Mouse (Mus musculus): ENCODE data around the gene Nhlrc4. TPM values are rescaled to one million over a fixed set of nuclear protein-coding genes. Genes with fewer than 3 reads are reported as not detected.

The Nhlrc4 gene
- polyA plus RNA-seq, 1 experiment from 2014 or later = 0.46 TPM

Other genes starting within 250 kb of the Nhlrc4 start
- 2.6 and 2.9 TPM in 2 replicates for gene Gng13, start 227.8 kb downstream of the Nhlrc4 start, polyA plus RNA-seq (2015; fragmentation: Nextera tagmentation; extraction: Ambion mirVana)
- gene Chtf18, start 217.5 kb downstream of the Nhlrc4 start, polyA plus RNA-seq (2015; fragmentation: Nextera tagmentation; extraction: Ambion mirVana) = 23.5 and 26.8 TPM in 2 replicates
- gene Rpusd1, start 217.3 kb downstream of the Nhlrc4 start, polyA plus RNA-seq (2015; fragmentation: Nextera tagmentation; extraction: Ambion mirVana) = 16.4 and 17.0 TPM in 2 replicates
- gene Mslnl, start 208.9 kb downstream of the Nhlrc4 start, polyA plus RNA-seq (2015; fragmentation: Nextera tagmentation; extraction: Ambion mirVana) = 0.06 TPM in 1 of 2 replicates, not detected in the other
- gene Msln, start 190.6 kb downstream of the Nhlrc4 start, polyA plus RNA-seq (2015; fragmentation: Nextera tagmentation; extraction: Ambion mirVana) = 21.6 and 22.1 TPM in 2 replicates
- gene Narfl, start 171.2 kb downstream of the Nhlrc4 start, polyA plus RNA-seq (2015; fragmentation: Nextera tagmentation; extraction: Ambion mirVana) = 29.0 and 31.5 TPM in 2 replicates
- 37.9 and 41.5 TPM in 2 replicates for gene Haghl, start 159.3 kb downstream of the Nhlrc4 start, polyA plus RNA-seq (2015; fragmentation: Nextera tagmentation; extraction: Ambion mirVana)
- 0.15 and 0.40 TPM in 2 replicates for gene Ccdc78, start 158.4 kb downstream of the Nhlrc4 start, polyA plus RNA-seq (2015; fragmentation: Nextera tagmentation; extraction: Ambion mirVana)
- 82.5 and 101 TPM in 2 replicates for gene Fam173a, start 152.1 kb downstream of the Nhlrc4 start, polyA plus RNA-seq (2015; fragmentation: Nextera tagmentation; extraction: Ambion mirVana)
- not detected in 2 replicates for gene AC134908.4, start 149.3 kb downstream of the Nhlrc4 start, polyA plus RNA-seq (2015; fragmentation: Nextera tagmentation; extraction: Ambion mirVana)
- 41.9 and 45.6 TPM in 2 replicates for gene Metrn, start 147.8 kb downstream of the Nhlrc4 start, polyA plus RNA-seq (2015; fragmentation: Nextera tagmentation; extraction: Ambion mirVana)
- gene Fbxl16, start 135.9 kb downstream of the Nhlrc4 start, polyA plus RNA-seq (2015; fragmentation: Nextera tagmentation; extraction: Ambion mirVana) = 3.1 and 4.1 TPM in 2 replicates
- 25.4 and 27.7 TPM in 2 replicates for gene Wdr24, start 121.3 kb downstream of the Nhlrc4 start, polyA plus RNA-seq (2015; fragmentation: Nextera tagmentation; extraction: Ambion mirVana)
- 45.1 and 49.4 TPM in 2 replicates for gene Jmjd8, start 116.1 kb downstream of the Nhlrc4 start, polyA plus RNA-seq (2015; fragmentation: Nextera tagmentation; extraction: Ambion mirVana)
- gene Stub1, start 111.6 kb downstream of the Nhlrc4 start, polyA plus RNA-seq (2015; fragmentation: Nextera tagmentation; extraction: Ambion mirVana) = 297 and 322 TPM in 2 replicates
- gene Rhbdl1, start 107.7 kb downstream of the Nhlrc4 start, polyA plus RNA-seq (2015; fragmentation: Nextera tagmentation; extraction: Ambion mirVana) = 1.8 and 1.9 TPM in 2 replicates
- gene Gm20683, start 103.2 kb downstream of the Nhlrc4 start, polyA plus RNA-seq (2015; fragmentation: Nextera tagmentation; extraction: Ambion mirVana) = 1.1 and 2.4 TPM in 2 replicates
- 19.2 and 22.1 TPM in 2 replicates for gene Rhot2, start 100.1 kb downstream of the Nhlrc4 start, polyA plus RNA-seq (2015; fragmentation: Nextera tagmentation; extraction: Ambion mirVana)
- gene Wdr90, start 83.5 kb downstream of the Nhlrc4 start, polyA plus RNA-seq (2015; fragmentation: Nextera tagmentation; extraction: Ambion mirVana) = 14.0 and 18.7 TPM in 2 replicates
- 73.0 and 77.0 TPM in 2 replicates for gene Mcrip2, start 76.2 kb downstream of the Nhlrc4 start, polyA plus RNA-seq (2015; fragmentation: Nextera tagmentation; extraction: Ambion mirVana)
- 53.5 and 67.8 TPM in 2 replicates for gene Mettl26, start 69.9 kb downstream of the Nhlrc4 start, polyA plus RNA-seq (2015; fragmentation: Nextera tagmentation; extraction: Ambion mirVana)
- gene Wfikkn1, start 64.1 kb downstream of the Nhlrc4 start, polyA plus RNA-seq (2015; fragmentation: Nextera tagmentation; extraction: Ambion mirVana) = 0.29 and 0.36 TPM in 2 replicates
- gene Rab40c, start 25.2 kb downstream of the Nhlrc4 start, polyA plus RNA-seq (2015; fragmentation: Nextera tagmentation; extraction: Ambion mirVana) = 21.4 and 24.9 TPM in 2 replicates
- 52.1 and 56.4 TPM in 2 replicates for gene Pigq, start within 50 bp of the Nhlrc4 start, polyA plus RNA-seq (2015; fragmentation: Nextera tagmentation; extraction: Ambion mirVana)
- gene A930017K11Rik, start 7.6 kb upstream of the Nhlrc4 start, polyA plus RNA-seq (2015; fragmentation: Nextera tagmentation; extraction: Ambion mirVana) = 0.20 and 0.28 TPM in 2 replicates
- 18.5 and 25.1 TPM in 2 replicates for gene Capn15, start 40.8 kb upstream of the Nhlrc4 start, polyA plus RNA-seq (2015; fragmentation: Nextera tagmentation; extraction: Ambion mirVana)
- 12.4 and 13.6 TPM in 2 replicates for gene Rab11fip3, start 124.6 kb upstream of the Nhlrc4 start, polyA plus RNA-seq (2015; fragmentation: Nextera tagmentation; extraction: Ambion mirVana)
- 39.4 and 42.7 TPM in 2 replicates for gene Decr2, start 145.4 kb upstream of the Nhlrc4 start, polyA plus RNA-seq (2015; fragmentation: Nextera tagmentation; extraction: Ambion mirVana)
- 96.7 and 107 TPM in 2 replicates for gene Nme4, start 150.6 kb upstream of the Nhlrc4 start, polyA plus RNA-seq (2015; fragmentation: Nextera tagmentation; extraction: Ambion mirVana)
- 8.7 and 10.9 TPM in 2 replicates for gene Tmem8, start 168.3 kb upstream of the Nhlrc4 start, polyA plus RNA-seq (2015; fragmentation: Nextera tagmentation; extraction: Ambion mirVana)
- gene Mrpl28, start 178.5 kb upstream of the Nhlrc4 start, polyA plus RNA-seq (2015; fragmentation: Nextera tagmentation; extraction: Ambion mirVana) = 218 and 240 TPM in 2 replicates
- 14.2 and 17.8 TPM in 2 replicates for gene Axin1, start 193.7 kb upstream of the Nhlrc4 start, polyA plus RNA-seq (2015; fragmentation: Nextera tagmentation; extraction: Ambion mirVana)

All from intestine, embryonic 15.5 days (tissue).